Mouse (Mus musculus) testis, postnatal 14 days (tissue): Measurements from ENCODE around the gene Cyb5rl.
"Not testable (repeated sequence)": the region's sequence is repeated elsewhere in the genome, so short reads cannot be mapped to it uniquely, and the experiment has no call there.

Source experiments
- DNase-seq: peaks from one replicate; pipeline ENCODE4 v3.0.0; 2021; ENCODE audit warnings: low spot score

Gene Cyb5rl

DNA sequence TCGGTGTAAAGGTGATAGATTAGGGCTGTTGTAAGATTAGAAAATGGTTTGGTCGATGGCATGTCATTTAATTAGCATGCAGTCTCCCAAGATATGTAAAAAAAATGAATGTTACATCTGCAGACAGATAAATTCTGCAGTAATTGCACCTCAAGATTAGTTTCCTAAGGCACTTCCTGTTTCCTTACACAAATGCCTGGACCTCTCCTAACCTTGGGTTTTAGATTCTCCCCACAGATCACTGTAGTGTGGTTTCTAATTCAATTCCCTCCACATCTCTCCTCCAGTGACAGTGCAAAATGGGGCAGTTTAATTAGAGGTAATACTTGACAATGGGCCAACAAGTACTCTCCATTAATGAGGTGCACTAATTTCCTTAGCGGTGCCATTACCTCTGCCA lies 3.6 kb upstream of the Cyb5rl start:
- no peak for DNase-seq

DNA sequence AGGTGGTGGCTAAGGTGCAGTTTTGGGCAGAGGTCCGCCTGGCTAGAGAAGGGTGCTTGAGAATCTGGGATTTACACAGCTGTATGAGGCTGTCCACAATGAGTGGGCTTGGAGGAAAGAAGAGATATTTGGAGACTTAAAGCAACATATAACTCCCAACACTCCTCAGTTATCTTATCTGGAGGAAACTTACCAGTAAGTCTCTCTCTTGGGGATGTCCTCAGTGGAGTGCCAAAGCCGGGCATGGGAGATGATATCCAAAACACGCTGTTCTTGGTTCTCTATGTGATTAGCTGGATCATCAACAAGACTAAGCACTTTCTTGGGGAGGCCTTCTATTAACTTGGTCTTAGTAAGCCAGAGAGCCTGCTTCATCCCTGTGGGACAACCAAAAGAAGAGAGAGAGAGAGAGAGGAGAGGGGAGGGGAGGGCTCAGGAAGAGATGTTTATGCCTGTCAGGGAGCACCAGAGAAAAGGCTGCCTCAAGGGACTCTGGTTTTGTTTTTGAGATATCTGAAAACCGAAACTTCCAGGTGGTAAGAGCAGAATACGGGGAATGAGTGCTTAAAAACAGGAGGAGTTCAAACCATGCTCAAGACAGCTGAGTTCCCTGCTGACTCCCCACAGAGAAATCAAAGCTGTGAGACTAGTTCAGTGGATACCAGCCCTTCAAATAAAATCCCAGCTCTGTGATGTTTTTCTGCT lies 2.2 kb upstream of the Cyb5rl start:
- DNase-seq, result no peak

DNA sequence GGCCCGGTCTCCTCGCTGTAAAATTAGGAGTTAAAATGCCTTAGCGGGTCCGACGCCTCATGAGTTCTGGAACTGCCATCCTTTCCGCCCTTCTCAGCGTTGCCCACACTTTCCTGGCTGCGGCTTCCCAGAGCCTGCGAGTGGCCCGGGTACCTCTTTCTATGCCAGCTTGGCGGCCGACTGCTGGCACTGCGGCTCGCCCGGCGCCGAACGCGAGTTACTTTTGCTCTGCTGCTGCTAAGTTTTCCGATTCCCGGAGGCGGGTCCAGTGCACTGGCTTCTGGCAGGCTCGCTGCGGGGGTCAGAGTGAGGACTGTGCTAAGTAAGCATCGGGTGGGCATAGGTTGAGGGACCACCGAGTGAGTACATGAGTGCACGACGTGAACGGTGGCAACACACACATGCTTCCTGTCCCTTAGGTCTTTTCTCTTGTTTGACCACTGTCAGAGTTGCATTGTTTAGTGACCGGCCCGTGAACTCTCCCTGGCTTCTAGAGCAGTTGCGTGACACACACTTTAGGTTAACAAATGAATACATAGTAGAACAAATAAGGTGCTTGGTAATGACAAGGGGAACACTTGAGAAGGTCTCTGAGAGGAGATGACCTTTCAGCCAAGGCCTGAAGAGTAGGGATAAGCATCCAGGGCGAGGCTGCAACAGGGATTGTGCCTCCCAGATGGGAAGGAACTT lies 508 bp downstream of the Cyb5rl start:
- DNase-seq, result peak; percentile 36

DNA sequence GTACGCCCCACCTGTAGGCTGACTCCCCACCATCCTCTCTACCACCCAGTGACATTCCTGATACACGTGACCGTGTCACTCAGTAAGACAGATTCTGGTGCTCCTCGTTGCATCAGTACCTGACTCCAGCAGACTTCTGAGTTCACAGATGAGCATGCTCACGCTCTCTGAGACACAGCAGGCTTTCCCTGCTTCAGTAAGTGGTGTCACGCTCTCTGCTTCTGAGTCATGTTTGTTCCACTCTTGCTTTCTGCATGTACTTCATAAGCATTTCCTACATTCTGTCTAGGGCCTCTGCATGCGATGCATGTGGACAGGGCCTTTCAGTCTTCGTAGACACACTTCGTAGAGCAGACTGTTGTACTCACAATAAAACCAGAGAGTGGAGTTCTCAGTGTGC lies 5.6 kb downstream of the Cyb5rl start:
- no peak for DNase-seq

DNA sequence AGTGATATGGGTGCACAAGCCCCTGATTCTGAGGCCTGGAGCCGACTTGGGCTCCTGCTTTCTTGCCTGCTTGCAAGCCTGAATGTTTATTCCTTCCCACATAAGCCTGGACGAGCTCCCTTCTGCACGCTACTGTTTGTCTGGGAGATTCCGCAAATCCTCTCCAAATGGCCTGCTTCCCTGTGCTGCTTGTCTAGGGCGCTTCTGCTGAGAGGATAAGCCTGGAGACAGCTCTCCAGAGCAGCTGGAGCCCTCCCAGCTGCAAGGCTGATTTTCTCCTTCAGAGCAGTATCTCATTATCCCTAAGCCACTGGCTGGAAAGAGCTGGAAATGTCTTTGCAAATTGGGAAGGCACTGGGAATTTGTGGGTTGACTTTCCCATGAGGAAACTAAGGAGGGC lies 8.7 kb downstream of the Cyb5rl start:
- DNase-seq, result no peak

DNA sequence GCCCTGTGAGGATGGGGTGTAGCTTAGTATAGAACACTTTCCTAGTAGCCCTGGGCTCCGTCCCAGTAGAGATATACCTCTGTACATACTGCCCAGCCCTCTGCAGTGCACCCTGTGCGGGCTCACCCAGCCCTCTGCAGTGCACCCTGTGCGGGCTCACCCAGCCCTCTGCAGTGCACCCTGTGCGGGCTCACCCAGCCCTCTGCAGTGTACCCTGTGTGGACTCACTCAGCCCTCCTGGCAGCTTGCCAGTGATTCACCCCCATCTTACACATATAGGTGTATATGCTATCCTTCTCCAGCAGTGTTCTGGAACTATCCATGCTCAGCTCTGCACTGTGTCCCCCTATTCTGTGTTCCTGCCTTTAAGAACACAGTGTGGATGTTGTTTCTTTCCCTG lies 12.1 kb downstream of the Cyb5rl start:
- no peak for DNase-seq

DNA sequence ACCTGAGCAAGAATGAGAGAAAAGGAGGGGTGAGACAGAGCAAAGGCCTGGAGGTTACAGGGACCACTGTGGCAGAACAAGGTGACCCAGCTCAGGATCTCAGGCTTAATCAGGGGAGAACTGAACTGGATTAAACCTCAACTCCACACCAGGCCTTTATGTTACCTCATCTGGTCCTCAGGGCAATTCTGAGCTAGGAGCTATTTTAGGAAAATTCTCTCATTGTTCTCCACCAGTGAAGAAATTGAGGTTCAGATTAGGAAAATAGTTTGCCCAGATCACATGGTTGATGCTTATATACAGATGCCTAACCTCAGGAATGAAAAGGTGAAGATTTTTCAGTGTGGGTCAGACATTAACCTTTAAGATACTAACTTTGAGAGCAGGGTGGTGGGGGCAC lies 12.9 kb downstream of the Cyb5rl start:
- DNase-seq, result no peak

DNA sequence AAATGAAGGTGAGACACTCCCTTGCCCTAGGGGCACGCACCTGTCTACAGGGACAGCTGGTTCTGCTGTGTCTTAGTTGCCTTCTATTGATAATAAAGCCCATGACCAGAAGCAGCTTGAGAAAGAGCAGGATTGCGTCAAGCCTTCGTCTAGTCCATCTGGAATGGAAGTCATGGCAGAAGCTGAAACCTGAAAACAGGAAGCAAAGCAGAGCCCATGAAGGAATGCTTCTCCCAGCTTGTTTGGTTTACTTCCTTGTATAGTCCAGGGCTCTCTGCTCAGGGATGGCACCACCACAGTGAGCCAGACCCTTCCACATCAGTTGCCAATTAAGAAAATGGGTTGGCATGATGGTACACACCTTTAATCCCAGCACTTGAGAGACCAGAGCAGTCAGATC lies 15.4 kb downstream of the Cyb5rl start:
- DNase-seq, result no peak

DNA sequence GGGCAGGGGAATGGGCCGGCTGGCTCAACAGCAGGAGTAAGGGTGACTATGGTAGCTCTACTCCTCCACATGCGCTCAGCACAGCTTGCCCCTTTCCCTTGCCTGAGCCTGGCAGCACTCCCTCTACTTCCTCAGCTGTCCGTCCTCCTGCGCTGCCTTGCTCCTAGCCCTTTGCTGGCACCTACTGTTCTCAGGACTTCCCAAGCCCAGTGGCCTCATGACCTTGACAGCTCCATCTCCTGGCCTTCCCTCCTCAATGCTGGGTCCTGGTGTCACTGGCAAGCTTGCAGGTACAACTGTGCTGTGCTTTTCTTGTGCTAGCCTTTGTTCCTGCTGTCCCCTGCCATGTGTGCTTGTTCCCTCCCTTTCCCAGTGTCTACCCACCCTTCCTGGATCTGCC lies 16.3 kb downstream of the Cyb5rl start:
- DNase-seq, result peak; percentile 49

DNA sequence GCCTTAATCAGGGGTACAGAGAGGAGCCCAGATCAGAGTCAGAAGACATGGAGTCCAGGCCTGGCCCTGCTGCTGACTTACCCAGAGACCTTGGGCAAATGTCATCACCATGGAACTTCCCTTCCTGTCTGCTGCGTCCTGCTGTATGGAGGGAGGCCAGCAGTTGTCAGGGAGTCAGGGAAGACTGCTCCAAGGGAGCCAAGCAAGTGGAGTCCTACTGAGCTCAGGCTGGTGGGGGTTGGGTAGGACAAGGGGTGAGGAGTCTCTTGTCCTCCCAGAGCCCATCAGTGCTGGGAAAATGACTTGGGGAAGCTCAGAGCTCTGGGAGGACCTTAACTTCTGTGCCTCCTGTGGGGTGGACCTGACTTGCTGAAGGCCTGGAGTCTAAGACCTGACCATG lies 17.6 kb downstream of the Cyb5rl start:
- no peak for DNase-seq

DNA sequence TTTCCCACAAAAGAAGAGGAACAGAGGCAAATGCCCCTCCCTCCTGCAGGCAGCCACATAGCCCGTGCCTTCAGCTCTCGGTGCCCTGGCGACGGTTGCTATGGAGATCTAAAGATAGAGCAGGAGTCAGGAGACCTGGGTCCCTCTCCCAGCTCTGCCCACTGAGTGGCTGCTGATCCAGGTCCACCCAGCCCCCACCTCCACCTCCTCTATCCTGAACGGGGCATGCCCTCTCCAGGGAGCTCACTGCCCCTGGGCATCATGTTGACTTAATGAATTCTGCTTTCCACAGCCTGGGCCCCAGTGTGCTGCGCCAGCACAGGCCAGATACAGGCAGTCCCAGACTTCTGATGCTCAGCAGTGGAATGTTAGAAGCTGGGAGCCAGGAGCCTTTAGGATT lies 18.1 kb downstream of the Cyb5rl start:
- DNase-seq, result no peak

DNA sequence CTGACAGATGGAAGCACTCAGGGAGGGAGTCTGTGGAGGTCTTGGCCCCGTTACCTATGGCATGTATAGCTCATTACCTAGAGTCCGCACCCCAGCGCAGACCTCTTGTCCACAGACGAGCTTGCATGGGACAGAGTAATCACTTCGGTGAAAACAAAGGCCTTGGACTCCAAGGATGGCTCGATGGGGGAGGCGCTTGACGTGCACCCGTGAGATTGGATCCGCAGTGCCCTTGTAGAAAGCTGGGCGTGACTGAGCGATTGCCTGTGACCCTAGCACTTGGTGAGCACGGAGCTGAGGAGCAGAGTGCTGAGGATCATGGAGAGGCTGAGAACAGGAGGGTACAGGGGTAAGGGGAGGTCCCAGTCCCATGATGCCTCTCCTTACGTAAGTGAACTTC lies 24.9 kb downstream of the Cyb5rl start:
- no peak for DNase-seq

DNA sequence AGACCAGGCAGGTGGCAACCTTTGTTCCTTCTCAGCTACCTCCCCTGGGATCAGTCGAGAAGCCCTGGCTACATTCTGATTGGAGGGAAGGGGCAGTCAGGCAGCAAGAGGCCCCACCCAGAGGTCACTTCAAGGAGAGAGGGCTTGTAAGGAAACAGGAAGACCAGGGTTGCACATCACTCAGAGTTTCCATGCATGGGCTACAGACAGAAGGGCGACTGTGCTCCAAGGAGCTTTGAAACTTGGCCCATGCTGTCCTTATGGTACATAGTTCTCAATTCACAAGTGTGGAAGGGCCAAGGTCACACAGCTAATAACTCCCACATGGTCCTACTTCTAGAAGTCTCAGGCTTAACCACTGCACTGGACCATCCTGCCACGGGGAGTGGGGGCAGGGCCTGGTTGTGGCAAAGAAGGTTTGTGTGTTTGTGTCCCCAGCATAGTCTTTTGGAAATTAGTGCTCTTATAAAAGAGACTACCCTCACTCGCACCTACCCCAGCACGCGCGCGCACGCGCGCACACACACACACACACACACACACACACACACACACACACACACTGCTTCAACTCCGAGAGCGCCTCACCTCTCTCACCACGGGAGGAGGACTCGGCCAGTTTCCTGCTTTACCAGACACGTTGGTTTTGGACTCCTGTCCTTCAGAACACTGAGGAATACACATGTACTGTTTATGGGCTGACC lies 27.8 kb downstream of the Cyb5rl start:
- no peak for DNase-seq

DNA sequence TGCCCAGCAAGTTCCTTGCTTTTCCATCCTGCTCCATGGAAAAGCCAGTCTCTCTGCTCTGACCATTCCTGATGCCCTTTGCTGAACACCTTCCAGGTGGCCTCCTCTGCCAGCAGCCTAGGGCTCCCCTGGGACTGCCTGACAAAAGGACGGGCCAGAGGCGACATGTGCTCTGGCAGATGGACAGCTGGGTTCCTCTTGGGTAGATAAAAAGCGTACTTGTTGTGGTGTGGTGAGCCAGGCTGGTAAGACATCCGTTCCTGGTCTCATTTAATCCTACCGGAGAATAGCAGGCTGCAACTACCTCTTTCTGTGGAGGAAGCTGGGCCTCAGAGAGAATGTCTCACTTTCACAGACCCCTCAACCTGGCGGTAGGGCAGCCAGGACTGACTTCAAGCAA lies 29.3 kb downstream of the Cyb5rl start:
- no peak for DNase-seq

DNA sequence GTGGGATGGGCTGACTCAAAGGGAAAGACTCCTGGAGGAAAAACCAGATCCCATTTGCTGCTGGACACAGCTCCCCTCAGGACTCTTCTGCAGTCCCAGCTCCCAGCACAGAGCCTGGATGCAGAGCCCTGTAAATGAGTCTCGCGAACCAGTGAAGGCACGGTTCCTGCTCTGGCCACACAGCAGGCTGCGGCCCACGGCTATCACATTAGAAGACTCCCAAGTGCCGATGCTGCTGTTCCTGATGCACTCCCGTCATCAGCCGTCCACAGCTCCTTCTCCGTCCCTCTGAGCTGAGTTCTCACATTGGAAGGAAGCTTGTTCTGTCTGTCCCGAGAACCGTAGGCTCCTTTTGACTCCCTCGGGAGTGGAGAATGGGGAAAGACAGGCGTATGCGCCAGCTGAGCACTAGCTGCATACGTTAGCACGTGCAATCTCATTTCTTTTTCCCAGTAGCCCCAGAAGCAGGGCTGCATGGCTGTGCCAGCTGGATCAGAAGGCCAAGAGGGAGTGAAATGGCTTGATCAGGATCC lies 30.1 kb downstream of the Cyb5rl start, which contains the start of gene Cdcp2:
Cdcp2 (plus strand) TSS at position 51 of the 533 bp plus-strand sequence.
- no peak for DNase-seq

DNA sequence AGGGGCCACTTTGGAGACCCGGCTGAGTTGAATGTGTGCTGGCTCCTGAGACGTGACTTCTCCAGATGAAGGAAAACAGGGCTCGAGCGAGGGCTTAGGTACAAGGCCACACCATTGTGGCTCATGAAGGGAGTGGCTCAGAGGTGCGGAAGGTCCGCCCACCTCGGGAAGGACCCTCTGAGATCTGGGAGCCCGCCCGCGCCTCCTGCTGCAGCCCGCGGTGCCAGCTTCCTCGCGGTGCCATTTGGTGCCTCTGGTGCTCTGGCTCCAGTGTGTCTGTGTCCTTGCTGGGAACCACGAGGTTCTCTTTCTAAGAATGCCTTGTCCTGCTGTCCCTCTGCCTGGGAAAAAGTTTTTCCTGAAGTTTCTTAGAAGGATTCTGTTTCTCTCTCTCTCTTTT lies 31.1 kb downstream of the Cyb5rl start:
- no peak for DNase-seq

DNA sequence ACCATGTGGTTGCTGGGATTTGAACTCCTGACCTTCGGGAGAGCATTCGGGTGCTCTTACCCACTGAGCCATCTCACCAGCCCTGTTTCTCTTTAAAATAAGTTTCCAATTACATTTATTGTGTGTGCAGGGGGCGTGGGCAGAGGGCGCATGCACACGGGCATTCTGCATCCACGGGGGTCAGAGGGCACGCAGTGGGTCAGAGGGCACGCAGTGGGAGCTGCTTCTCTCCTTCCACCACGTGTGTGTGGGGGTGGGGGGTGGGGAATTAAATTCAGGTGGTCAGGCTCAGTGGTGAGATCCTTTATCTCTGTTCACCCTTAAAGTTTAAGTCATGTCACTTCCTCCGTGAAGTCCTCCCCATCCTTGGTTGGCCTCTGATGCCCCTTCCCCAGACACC lies 31.6 kb downstream of the Cyb5rl start:
- no peak for DNase-seq

DNA sequence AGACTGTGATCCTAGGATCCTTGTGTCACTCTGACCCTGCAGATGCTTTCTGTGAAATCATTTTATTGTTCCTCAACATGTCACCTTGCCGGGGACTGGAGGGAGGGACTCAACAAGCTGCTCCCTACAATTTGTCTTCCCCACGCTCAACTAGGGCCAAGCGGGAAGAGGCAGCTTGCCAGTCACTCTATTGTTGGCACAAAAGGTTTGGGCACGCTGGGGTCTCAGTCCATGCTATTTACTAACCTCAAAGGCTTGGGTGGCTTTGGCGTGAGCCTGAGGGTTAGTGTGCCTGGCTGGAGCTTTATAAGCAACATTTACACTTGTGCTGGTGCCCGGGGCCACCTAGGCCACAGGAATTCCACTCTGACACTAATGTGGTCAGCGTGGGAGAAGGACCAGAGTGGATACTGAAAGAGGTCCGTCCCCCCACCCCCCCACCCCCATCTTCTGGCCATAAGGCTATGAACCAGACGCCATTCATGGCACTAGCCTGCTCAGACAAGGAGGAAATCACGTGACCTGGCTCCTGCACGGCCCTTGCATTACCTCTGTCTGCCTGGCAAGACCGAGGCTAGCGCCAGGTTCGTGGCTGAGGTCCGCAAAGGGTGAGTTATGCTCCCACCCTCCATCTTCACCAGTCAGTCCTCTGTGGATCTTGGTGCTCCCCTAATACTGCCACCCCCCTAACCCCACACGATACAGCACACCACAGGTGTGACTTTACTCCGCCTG lies 32.2 kb downstream of the Cyb5rl start:
- DNase-seq, result no peak

DNA sequence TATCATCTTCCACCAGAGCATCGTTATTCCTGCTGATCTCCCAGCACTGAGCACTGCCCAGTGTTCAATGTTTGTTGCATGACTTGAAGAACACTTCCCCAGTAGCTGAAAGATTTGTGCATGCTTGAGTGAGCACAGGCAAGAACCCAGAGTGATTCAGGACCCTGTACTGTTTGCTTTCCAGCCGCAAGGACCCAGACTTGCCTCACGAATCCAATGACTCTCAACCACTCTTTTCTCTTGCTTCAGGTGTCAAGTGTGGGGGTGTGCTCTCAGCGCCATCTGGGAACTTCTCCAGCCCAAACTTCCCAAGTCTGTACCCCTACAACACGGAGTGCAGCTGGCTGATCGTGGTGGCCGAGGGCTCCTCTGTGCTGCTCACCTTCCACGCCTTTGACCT lies 35.4 kb downstream of the Cyb5rl start:
- DNase-seq, result no peak

DNA sequence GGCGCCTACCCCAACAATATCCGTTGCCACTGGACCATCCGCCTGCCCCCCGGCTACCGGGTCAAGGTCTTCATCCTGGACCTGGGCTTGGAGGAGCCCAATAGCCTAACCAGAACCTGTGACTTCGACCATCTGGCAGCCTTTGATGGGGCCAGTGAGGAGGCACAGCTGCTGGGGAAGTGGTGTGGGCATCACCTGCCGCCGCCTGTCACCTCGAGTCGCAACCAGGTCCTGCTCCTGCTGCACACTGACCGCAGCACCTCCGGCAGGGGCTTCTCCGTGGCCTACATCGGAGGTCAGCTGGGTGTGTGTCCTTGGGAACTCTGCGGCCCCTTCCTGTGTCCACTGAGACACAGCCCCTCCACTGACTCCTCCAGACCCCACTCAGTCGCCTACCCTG lies 40.0 kb downstream of the Cyb5rl start:
- no peak for DNase-seq

DNA sequence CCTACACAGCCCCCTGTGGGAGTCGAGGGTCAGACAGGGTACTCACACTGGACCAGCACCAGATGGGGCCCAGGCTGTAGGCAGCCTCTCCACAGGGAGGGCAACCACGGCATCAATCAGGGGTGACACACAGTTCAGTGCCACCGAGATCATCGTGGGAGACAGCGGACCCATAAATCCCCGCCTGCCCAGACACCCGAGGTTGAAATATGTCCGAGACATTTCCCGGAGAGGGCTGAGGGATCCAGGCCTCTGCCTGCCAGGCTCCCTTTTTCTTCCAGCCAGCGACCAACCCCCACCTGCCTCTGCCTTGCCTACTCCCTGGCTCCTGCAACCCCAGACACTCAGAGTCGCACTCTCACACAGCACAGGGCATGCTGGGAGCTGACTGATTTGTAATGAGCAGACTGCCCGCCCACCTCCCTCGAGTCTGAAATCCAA lies 41.5 kb downstream of the Cyb5rl start:
- DNase-seq, result no peak

DNA sequence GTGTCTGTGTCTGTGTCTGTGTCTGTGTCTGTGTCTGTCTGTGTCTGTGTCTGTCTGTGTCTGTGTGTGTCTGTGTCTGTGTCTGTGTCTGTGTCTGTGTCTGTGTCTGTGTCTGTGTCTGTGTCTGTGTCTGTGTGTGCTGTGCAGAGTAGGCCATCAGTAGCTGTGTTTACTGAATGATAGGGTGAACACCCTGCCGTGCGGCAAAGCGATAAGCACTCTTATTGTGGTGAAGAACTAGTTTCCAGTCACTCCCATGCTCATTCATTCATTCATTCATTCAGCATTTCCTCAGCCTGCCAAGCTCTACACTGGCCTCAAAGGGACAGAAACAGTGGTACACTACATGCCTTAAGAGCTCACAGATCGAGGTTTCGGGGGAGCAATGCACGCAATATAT lies 42.4 kb downstream of the Cyb5rl start:
- not testable (repeated sequence) for DNase-seq
